Mouse (Mus musculus): Measurements from ENCODE around the gene Zfp846.

The Zfp846 gene

GRCm38 (mm10) chr9:20638552-20638951, 57.5 kb downstream of the Zfp846 start:
- no peak for DNase-seq

- DNase-seq, result no peak
Observed at GRCm38 (mm10) chr9:20639486-20639885, 58.4 kb downstream of the Zfp846 start.

- no peak for DNase-seq
Observed at GRCm38 (mm10) chr9:20641501-20641900, 60.4 kb downstream of the Zfp846 start.

GRCm38 (mm10) chr9:20642101-20642895, 61.2 kb downstream of the Zfp846 start, which contains the start of gene Ubl5:
TSS of gene Ubl5 (plus strand) at chr9:20642878.
- DNase-seq, result peak; percentile 96 to 98

GRCm38 (mm10) chr9:20642896-20643466, 61.9 kb downstream of the Zfp846 start:
- DNase-seq, result peak; percentile 91 to 94

GRCm38 (mm10) chr9:20643781-20644180, 62.7 kb downstream of the Zfp846 start:
- no peak for DNase-seq

GRCm38 (mm10) chr9:20644360-20645081, 63.4 kb downstream of the Zfp846 start, which contains the start of gene Fbxl12:
TSS of gene Fbxl12 (minus strand) at chr9:20644767.
- peak; percentile 76 to 85 for DNase-seq

GRCm38 (mm10) chr9:20645121-20645520, 64.0 kb downstream of the Zfp846 start:
- DNase-seq, result no peak

- peak; percentile 98 to 99 for DNase-seq
Observed at GRCm38 (mm10) chr9:20651602-20652259, 70.6 kb downstream of the Zfp846 start, which contains the start of gene Pin1. TSS of gene Pin1 (plus strand) at chr9:20652095.

GRCm38 (mm10) chr9:20652260-20652658, 71.2 kb downstream of the Zfp846 start:
- DNase-seq, result no peak

- no peak for DNase-seq
Observed at GRCm38 (mm10) chr9:20653859-20654258, 72.8 kb downstream of the Zfp846 start.
